Mouse (Mus musculus): ENCODE results near the gene Sbno2. TPM values are rescaled to one million over a fixed set of nuclear protein-coding genes. Genes with fewer than 3 reads are reported as not detected.

The Sbno2 gene
- total RNA-seq, 1 experiment from 2014 or later: 22.3 TPM

Other genes starting within 250 kb of the Sbno2 start
- 131 and 159 TPM in 2 replicates for gene Prtn3, start 231.1 kb downstream of the Sbno2 start, total RNA-seq (2017)
- 40.8 and 46.6 TPM in 2 replicates for gene Plppr3, start 230.9 kb downstream of the Sbno2 start, total RNA-seq (2017)
- gene Elane, start 219.3 kb downstream of the Sbno2 start, total RNA-seq (2017): 61.2 and 92.1 TPM in 2 replicates
- not detected in 2 replicates for gene Cfd, start 214.7 kb downstream of the Sbno2 start, total RNA-seq (2017)
- 17.3 and 19.3 TPM in 2 replicates for gene Med16, start 196.6 kb downstream of the Sbno2 start, total RNA-seq (2017)
- gene Gm26602, start 194.7 kb downstream of the Sbno2 start, total RNA-seq (2017): 7.0 and 11.2 TPM in 2 replicates
- gene Kiss1r, start 188.6 kb downstream of the Sbno2 start, total RNA-seq (2017): 0.73 TPM in 1 of 2 replicates, not detected in the other
- gene R3hdm4, start 184.4 kb downstream of the Sbno2 start, total RNA-seq (2017): 38.4 and 50.7 TPM in 2 replicates
- 11.5 and 16.0 TPM in 2 replicates for gene Arid3a, start 178.5 kb downstream of the Sbno2 start, total RNA-seq (2017)
- 26.5 and 27.2 TPM in 2 replicates for gene Wdr18, start 145.4 kb downstream of the Sbno2 start, total RNA-seq (2017)
- gene Grin3b, start 134.9 kb downstream of the Sbno2 start, total RNA-seq (2017): not detected in 2 replicates
- 44.8 and 56.7 TPM in 2 replicates for gene Tmem259, start 121.2 kb downstream of the Sbno2 start, total RNA-seq (2017)
- gene Cnn2, start 117.0 kb downstream of the Sbno2 start, total RNA-seq (2017): 62.2 and 72.9 TPM in 2 replicates
- gene Abca7, start 109.1 kb downstream of the Sbno2 start, total RNA-seq (2017): 10.7 and 15.5 TPM in 2 replicates
- gene Arhgap45, start 88.9 kb downstream of the Sbno2 start, total RNA-seq (2017): 85.6 and 106 TPM in 2 replicates
- 145 and 146 TPM in 2 replicates for gene Polr2e, start 65.8 kb downstream of the Sbno2 start, total RNA-seq (2017)
- 451 and 481 TPM in 2 replicates for gene Gpx4, start 58.4 kb downstream of the Sbno2 start, total RNA-seq (2017)
- gene Stk11, start 10.2 kb upstream of the Sbno2 start, total RNA-seq (2017): 102 and 139 TPM in 2 replicates
- gene Atp5d, start 33.1 kb upstream of the Sbno2 start, total RNA-seq (2017): 52.3 and 60.0 TPM in 2 replicates
- gene Cbarp, start 35.3 kb upstream of the Sbno2 start, total RNA-seq (2017): 0.41 and 0.73 TPM in 2 replicates
- gene Midn, start 42.7 kb upstream of the Sbno2 start, total RNA-seq (2017): 15.8 and 18.4 TPM in 2 replicates
- gene Cirbp, start 60.4 kb upstream of the Sbno2 start, total RNA-seq (2017): 60.0 and 65.6 TPM in 2 replicates
- 7.8 and 15.6 TPM in 2 replicates for gene 1600002K03Rik, start 67.4 kb upstream of the Sbno2 start, total RNA-seq (2017)
- not detected in 2 replicates for gene Efna2, start 73.9 kb upstream of the Sbno2 start, total RNA-seq (2017)
- gene Mum1, start 120.9 kb upstream of the Sbno2 start, total RNA-seq (2017): 38.9 and 41.9 TPM in 2 replicates
- 101 and 121 TPM in 2 replicates for gene Ndufs7, start 143.6 kb upstream of the Sbno2 start, total RNA-seq (2017)
- gene Gamt, start 155.4 kb upstream of the Sbno2 start, total RNA-seq (2017): 2.9 and 3.3 TPM in 2 replicates
- gene Dazap1, start 155.9 kb upstream of the Sbno2 start, total RNA-seq (2017): 188 and 242 TPM in 2 replicates
- 3,325 and 3,530 TPM in 2 replicates for gene Rps15, start 186.9 kb upstream of the Sbno2 start, total RNA-seq (2017)
- 0.05 and 0.10 TPM in 2 replicates for gene Apc2, start 190.4 kb upstream of the Sbno2 start, total RNA-seq (2017)
- 15.8 and 19.8 TPM in 2 replicates for gene 2310011J03Rik, start 215.0 kb upstream of the Sbno2 start, total RNA-seq (2017)
- 2.7 and 5.9 TPM in 2 replicates for gene Pcsk4, start 223.9 kb upstream of the Sbno2 start, total RNA-seq (2017)
- gene Reep6, start 224.4 kb upstream of the Sbno2 start, total RNA-seq (2017): 2.9 and 3.6 TPM in 2 replicates
- gene Adamtsl5, start 242.8 kb upstream of the Sbno2 start, total RNA-seq (2017): 0.10 and 0.64 TPM in 2 replicates